ENCODE assay signal across 31 mouse cellular contexts in the genomic region with DNA sequence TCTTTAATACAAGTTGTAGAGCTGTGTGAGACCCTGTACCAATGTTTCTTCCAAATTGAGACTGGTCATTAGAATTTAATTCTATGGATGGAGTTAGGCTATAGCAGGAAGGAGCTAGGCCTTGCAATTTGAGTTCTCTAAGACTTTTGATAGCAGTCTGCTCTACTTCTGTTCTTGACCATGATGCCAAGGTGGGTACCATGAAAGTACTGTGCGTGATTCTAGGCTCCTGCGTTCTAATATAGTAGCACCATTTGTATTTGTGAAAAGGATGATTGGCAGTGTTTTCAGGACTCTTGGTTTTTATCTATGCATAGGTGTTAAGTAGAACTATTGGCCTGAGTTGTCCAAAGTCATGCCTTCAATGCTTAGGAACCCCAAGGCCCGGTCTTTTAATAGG. TPM values are rescaled to one million over a fixed set of nuclear protein-coding genes. Genes with fewer than 3 reads are reported as not detected.
DNase-seq lines count a peak whose midpoint lies in the region; ATAC-seq and TF ChIP-seq lines count a peak whose summit lies in the region.
"Had no signal": no experiment of that assay in that cellular context is flagged by ENCODE, and none has a peak within 500 bp of the region (broad histone marks: within the 10 kb centered on the region; RNA-seq: fewer than 3 reads in every experiment).

No protein-coding gene starts in this region.

- no peaks in the 10 kb centered on the region for H3K27me3 ChIP-seq in midbrain, embryonic 11.5 days (ENCODE audit: control insufficient read depth, insufficient read depth, low read length)
- H3K27me3 ChIP-seq in midbrain, embryonic 13.5 days = no peaks in the 10 kb centered on the region
- H3K27me3 ChIP-seq in MEL (ENCODE audit: control insufficient read depth in 1 of 2, insufficient read depth in 2 of 2, low read length in 2 of 2) = no peaks in the 10 kb centered on the region
- H3K27me3 ChIP-seq: forebrain, embryonic 13.5 days; heart, embryonic 13.5 days had no signal

- peaks cover 22% of the 10 kb centered on the region for H3K36me3 ChIP-seq in midbrain, embryonic 11.5 days (ENCODE audit: control insufficient read depth, insufficient read depth, low read length)
- peaks cover 37% of the 10 kb centered on the region for H3K36me3 ChIP-seq in midbrain, embryonic 13.5 days
- H3K36me3 ChIP-seq in MEL (ENCODE audit: control insufficient read depth in 1 of 2, insufficient read depth in 2 of 2, low read length in 2 of 2) = peaks cover 48 to 70% of the 10 kb centered on the region in 2 experiments

- no peaks in the 10 kb centered on the region for H3K9me3 ChIP-seq in midbrain, embryonic 11.5 days (ENCODE audit: control insufficient read depth, low read length)
- H3K9me3 ChIP-seq in midbrain, embryonic 13.5 days = no peaks in the 10 kb centered on the region
- H3K9me3 ChIP-seq in MEL (replicated peaks; ENCODE audit: insufficient read depth, low read length) = no peaks in the 10 kb centered on the region
- H3K9me3 ChIP-seq: forebrain, embryonic 10.5 days; forebrain, embryonic 13.5 days; G1E; heart, embryonic 10.5 days; heart, embryonic 13.5 days had no signal

- DNase-seq in midbrain, embryonic 11.5 days (ENCODE audit: low spot score, missing footprints) = peak; percentile 80
- DNase-seq in MEL (ENCODE audit: low read depth, low spot score) (peak; percentile 81), ZHBTc4 (ENCODE audit: low read depth, low spot score) (peak; percentile 39)
- DNase-seq in yolk sac, embryonic 10.5 days (ENCODE audit: low spot score) = no peak
- no peak for DNase-seq in kidney, postnatal 25 days
- DNase-seq: adrenal gland, adult 8-10 months; adrenal gland, postnatal 36 days; cerebellum, adult 18-20 months; cerebellum, adult 9-10 months; cerebellum, postnatal 25 days; gastrocnemius, postnatal 10 days; gastrocnemius, postnatal 36 days; heart, adult 2 months; heart, postnatal 14 days; heart, postnatal 4 days; kidney, adult 18-20 months had no signal

- no peak overlapping the region for H3K9ac ChIP-seq in midbrain, embryonic 11.5 days (ENCODE audit: low read length)
- no peak overlapping the region for H3K9ac ChIP-seq in midbrain, embryonic 13.5 days (replicated peaks)
- H3K9ac ChIP-seq in MEL (ENCODE audit: control insufficient read depth, low read depth, low read length, poor library complexity, severe bottlenecking) = no peak overlapping the region
- H3K9ac ChIP-seq: forebrain, embryonic 13.5 days; heart, embryonic 13.5 days; hindbrain, embryonic 14.5 days had no signal

- H3K4me1 ChIP-seq in midbrain, embryonic 11.5 days (ENCODE audit: control insufficient read depth, insufficient read depth, low read length) = peaks cover 18% of the 10 kb centered on the region
- peaks cover 37% of the 10 kb centered on the region for H3K4me1 ChIP-seq in midbrain, embryonic 13.5 days (replicated peaks)
- H3K4me1 ChIP-seq in MEL (ENCODE audit: control insufficient read depth in 1 of 2, insufficient read depth in 2 of 2, low read length in 2 of 2) = peaks cover 34 to 38% of the 10 kb centered on the region in 2 experiments

- ATAC-seq in midbrain, embryonic 11.5 days (ENCODE audit: low FRiP score) = no peak
- ATAC-seq in midbrain, embryonic 13.5 days = no peak
- ATAC-seq: activated CD4-positive, CD25-positive, alpha-beta regulatory T cell, adult 4 months; forebrain, embryonic 13.5 days; forebrain, embryonic 16.5 days; hindbrain, postnatal 0 days; inflammation-experienced regulatory T-cells, adult 6 months; intestine, embryonic 16.5 days had no signal

- no peak for TF ChIP-seq CTCF in MEL (IDR thresholded peaks at IDR 0.05 in 2 of 3, conservative IDR thresholded peaks at IDR 0.05 in 1 of 3; ENCODE audit: control insufficient read depth in 1 of 3, insufficient read depth in 1 of 3, low read depth in 2 of 3, low read length in 3 of 3, poor library complexity in 1 of 3, severe bottlenecking in 1 of 3)

- no peak overlapping the region for H3K4me3 ChIP-seq in midbrain, embryonic 11.5 days (ENCODE audit: low read depth, low read length)
- no peak overlapping the region for H3K4me3 ChIP-seq in midbrain, embryonic 13.5 days (replicated peaks)
- H3K4me3 ChIP-seq in MEL (ENCODE audit: control insufficient read depth in 1 of 2, insufficient read depth in 1 of 2, low read depth in 2 of 2, low read length in 2 of 2) = no peak overlapping the region
- H3K4me3 ChIP-seq: forebrain, embryonic 10.5 days; forebrain, embryonic 13.5 days; heart, adult 2 months; heart, embryonic 10.5 days; heart, embryonic 13.5 days had no signal

- H3K27ac ChIP-seq in midbrain, embryonic 11.5 days (ENCODE audit: low read depth, low read length) = no peak overlapping the region
- H3K27ac ChIP-seq in midbrain, embryonic 13.5 days = no peak overlapping the region
- no peak overlapping the region for H3K27ac ChIP-seq in MEL (ENCODE audit: control insufficient read depth, low read depth, low read length)
- H3K27ac ChIP-seq: forebrain, embryonic 10.5 days; forebrain, embryonic 13.5 days; heart, adult 2 months; heart, embryonic 10.5 days; heart, embryonic 13.5 days; hindbrain, embryonic 14.5 days; hindbrain, postnatal 0 days had no signal

- no peak for TF ChIP-seq POLR2A in MEL (IDR thresholded peaks at IDR 0.05; ENCODE audit: control insufficient read depth in 1 of 2, insufficient read depth in 1 of 2, low read depth in 1 of 2, low read length in 2 of 2, poor library complexity in 1 of 2)

- no peak overlapping the region for H3K4me2 ChIP-seq in midbrain, embryonic 11.5 days
- no peak overlapping the region for H3K4me2 ChIP-seq in midbrain, embryonic 13.5 days (replicated peaks)
- H3K4me2 ChIP-seq: forebrain, embryonic 13.5 days; heart, embryonic 13.5 days; hindbrain, embryonic 14.5 days had no signal

- TF ChIP-seq EP300 in MEL (IDR thresholded peaks at IDR 0.05; ENCODE audit: low read depth in 1 of 2, low read length in 2 of 2) = no peak

- WGBS in midbrain, embryonic 11.5 days = 87% methylated on average over 3 of the region's 3 CpGs
- 90% methylated on average over 3 of the region's 3 CpGs for WGBS in midbrain, embryonic 13.5 days

- no peak for TF ChIP-seq RAD21 in MEL (IDR thresholded peaks at IDR 0.05; ENCODE audit: low read depth, low read length)

- peaks cover 31% of the 10 kb centered on the region for H3K79me2 ChIP-seq in MEL (ENCODE audit: control insufficient read depth, insufficient read depth, low read length, poor library complexity)

TF ChIP-seq in MEL, 35 proteins besides CTCF, POLR2A, EP300 and RAD21:
- no peak for TF ChIP-seq SIN3A (IDR thresholded peaks at IDR 0.05; ENCODE audit: low read length)
- no peak for TF ChIP-seq ZKSCAN1 (IDR thresholded peaks at IDR 0.05; ENCODE audit: low read depth, low read length)
- TF ChIP-seq ZNF384 (IDR thresholded peaks at IDR 0.05; ENCODE audit: low read depth, low read length) = no peak
- no peak for TF ChIP-seq GABPA (IDR thresholded peaks at IDR 0.05; ENCODE audit: low read depth, low read length)
- no peak for TF ChIP-seq E2F4 (IDR thresholded peaks at IDR 0.05; ENCODE audit: borderline replicate concordance, low read depth, low read length)
- TF ChIP-seq ZMIZ1 (IDR thresholded peaks at IDR 0.05; ENCODE audit: low read depth, low read length) = no peak
- no peak for TF ChIP-seq CHD2 (IDR thresholded peaks at IDR 0.05; ENCODE audit: low read length)
- no peak for TF ChIP-seq CHD1 (IDR thresholded peaks at IDR 0.05; ENCODE audit: low read depth, low read length)
- no peak for TF ChIP-seq UBTF (IDR thresholded peaks at IDR 0.05; ENCODE audit: borderline replicate concordance, insufficient read depth, low read depth, low read length)
- no peak for TF ChIP-seq NRF1 (IDR thresholded peaks at IDR 0.05; ENCODE audit: insufficient read depth, low read depth, low read length, poor library complexity, severe bottlenecking)
- TF ChIP-seq BHLHE40 (IDR thresholded peaks at IDR 0.05; ENCODE audit: borderline replicate concordance, low read depth, low read length) = no peak
- TF ChIP-seq MAZ (IDR thresholded peaks at IDR 0.05; ENCODE audit: low read depth, low read length) = no peak
- no peak for TF ChIP-seq MYB (IDR thresholded peaks at IDR 0.05; ENCODE audit: low read depth, low read length)
- no peak for TF ChIP-seq MAX (IDR thresholded peaks at IDR 0.05; ENCODE audit: low read length)
- no peak for TF ChIP-seq GATA1 (IDR thresholded peaks at IDR 0.05; ENCODE audit: low read depth, low read length)
- TF ChIP-seq MYC (IDR thresholded peaks at IDR 0.05; ENCODE audit: low read depth, low read length) = no peak
- TF ChIP-seq RCOR1 (IDR thresholded peaks at IDR 0.05; ENCODE audit: low read depth, low read length) = no peak
- no peak for TF ChIP-seq NELFE (IDR thresholded peaks at IDR 0.05; ENCODE audit: low read depth, low read length)
- no peak for TF ChIP-seq USF1 (IDR thresholded peaks at IDR 0.05; ENCODE audit: low read depth, low read length)
- TF ChIP-seq ELF1 (IDR thresholded peaks at IDR 0.05; ENCODE audit: low read depth, low read length) = no peak

RNA-seq across cellular contexts. Expression of a gene that starts 44.7 kb away (rescaled TPM):
- 0.75 and 0.76 TPM in 2 replicates for polyA plus RNA-seq in midbrain, embryonic 11.5 days (2014; fragmentation: Nextera tagmentation; extraction: Ambion mirVana)
- 2.1 and 2.6 TPM in 2 replicates for polyA plus RNA-seq in midbrain, embryonic 13.5 days (2015; fragmentation: Nextera tagmentation; extraction: Ambion mirVana)
- not detected in 2 replicates for total RNA-seq in MEL (2012; rRNA removed)
- not detected for polyA plus RNA-seq in MEL (2012; ENCODE audit: insufficient read depth in 1 of 2, insufficient read length in 2 of 2, low read depth in 1 of 2, low replicate concordance in 2 of 2, missing spikeins in 1 of 2)
- total RNA-seq: common myeloid progenitor, adult 5-6 weeks; gastrocnemius, adult 18-20 months; gastrocnemius, postnatal 36 days; granulocyte monocyte progenitor cell, adult 5-6 weeks; heart, adult 2 months; heart, postnatal 14 days; heart, postnatal 4 days had no signal
- polyA plus RNA-seq: activated CD4-positive, CD25-positive, alpha-beta regulatory T cell, adult 4 months; G1E; heart, adult 2 months; inflammation-experienced regulatory T-cells, adult 6 months had no signal

Comparison
In these comparisons a context has a peak if more than half of its experiments do, and no peak if none do; other contexts are left out.
1. DNase-seq: peak in midbrain, embryonic 11.5 days (single experiment), MEL (single experiment) and ZHBTc4 (single experiment); none in yolk sac, embryonic 10.5 days (single experiment) and kidney, postnatal 25 days (0 of 2).